Mouse (Mus musculus): ENCODE results near the gene Zmiz1.

DNA sequence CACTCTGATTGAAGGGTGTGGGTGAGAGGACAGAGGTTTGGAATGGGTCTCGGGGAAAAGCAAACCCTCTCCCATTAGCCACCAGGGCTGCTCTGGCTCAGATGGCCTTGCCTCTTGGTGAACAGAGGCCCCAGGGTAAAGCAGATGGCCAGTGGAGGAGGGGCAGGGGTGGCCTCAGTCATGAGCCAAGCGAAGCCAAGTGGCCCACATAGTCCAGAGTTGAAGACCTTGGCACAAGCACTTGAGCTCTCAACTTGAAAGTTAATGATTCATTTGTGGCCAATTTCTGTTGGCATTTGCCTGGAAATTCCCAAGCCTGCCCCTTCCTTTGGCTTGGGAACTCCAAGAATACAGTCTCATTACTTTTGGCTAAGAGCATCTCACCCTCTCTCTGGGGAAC is 37.1 kb downstream of the Zmiz1 start:
- TF ChIP-seq CTCF (IDR thresholded peaks at IDR 0.05; ENCODE audit: insufficient read depth, low read length) = no peak
- TF ChIP-seq POLR2A (IDR thresholded peaks at IDR 0.05; ENCODE audit: borderline replicate concordance, extremely low read depth, low read depth, low read length) = no peak
